9 mouse cellular contexts compared by ENCODE assay signal in genomic region chr10:119363616-119364015, GRCm38 (mm10).
A peak's percentile ranks its signal among the peaks of the same experiment; 100 is the strongest.
DNase-seq lines count a peak whose midpoint lies in the region; ATAC-seq and TF ChIP-seq lines count a peak whose summit lies in the region.
"Had no signal": no experiment of that assay in that cellular context is flagged by ENCODE, and none has a peak within 500 bp of the region (broad histone marks: within the 10 kb centered on the region; RNA-seq: fewer than 3 reads in every experiment).

No protein-coding gene starts in this region.

- H3K4me3 ChIP-seq in left cerebral cortex, adult 2 months: no peak overlapping the region
- H3K4me3 ChIP-seq: erythroblast, embryonic 14.5 days had no signal

- no peak overlapping the region for H3K27ac ChIP-seq in left cerebral cortex, adult 2 months

- intact Hi-C loops in left cerebral cortex, adult 2 months (cut with DNase I): no loop called here

- 0 out of 2 replicates have a peak, but pooled peaks have one; percentile 50 for ATAC-seq in frontal cortex, adult (ENCODE audit: low TSS enrichment)
- no peak for ATAC-seq in monocyte, adult 5-6 weeks (replicated peaks; ENCODE audit: insufficient number of reproducible peaks, low FRiP score, low TSS enrichment, poor library complexity, severe bottlenecking)

- peak; percentile 22 for DNase-seq in adrenal gland, adult 2 months
- DNase-seq in adrenal gland, adult 8-10 months: no peak
- peak; percentile 15 to 30 for DNase-seq in left cerebral cortex, adult 2 months (ENCODE audit: extremely low spot score in 1 of 2, low spot score in 2 of 2)
- DNase-seq in left cerebral cortex, adult 11 months (ENCODE audit: low spot score): no peak
- DNase-seq in ZHBTc4 (ENCODE audit: low read depth, low spot score): peak; percentile 48
- DNase-seq in lung, postnatal 10 days: peak; percentile 64

- TF ChIP-seq CTCF in left cerebral cortex, adult 2 months (IDR thresholded peaks at IDR 0.05): peak; percentile 58

Comparison
In these comparisons a context has a peak if more than half of its experiments do, and no peak if none do; other contexts are left out.
1. DNase-seq: peak in adrenal gland, adult 2 months (single experiment), left cerebral cortex, adult 2 months (2 of 2), ZHBTc4 (single experiment) and lung, postnatal 10 days (single experiment); none in adrenal gland, adult 8-10 months (single experiment) and left cerebral cortex, adult 11 months (single experiment).